Mouse (Mus musculus) heart, postnatal 4 days (tissue): ENCODE data around the gene Olfr777. TPM values are rescaled to one million over a fixed set of nuclear protein-coding genes. Genes with fewer than 3 reads are reported as not detected.
"Not testable (repeated sequence)": the region's sequence is repeated elsewhere in the genome, so short reads cannot be mapped to it uniquely, and the experiment has no call there.

Experiments
- DNase-seq: peaks from one replicate; pipeline ENCODE4 v3.0.0; 2021
- total RNA-seq, 2 experiments: library from RNA; stranded (reverse); gene quantifications; 2 replicates each; pipeline ENCODE4 v1.2.3; 2021

Gene Olfr777
- total RNA-seq: not detected

DNA sequence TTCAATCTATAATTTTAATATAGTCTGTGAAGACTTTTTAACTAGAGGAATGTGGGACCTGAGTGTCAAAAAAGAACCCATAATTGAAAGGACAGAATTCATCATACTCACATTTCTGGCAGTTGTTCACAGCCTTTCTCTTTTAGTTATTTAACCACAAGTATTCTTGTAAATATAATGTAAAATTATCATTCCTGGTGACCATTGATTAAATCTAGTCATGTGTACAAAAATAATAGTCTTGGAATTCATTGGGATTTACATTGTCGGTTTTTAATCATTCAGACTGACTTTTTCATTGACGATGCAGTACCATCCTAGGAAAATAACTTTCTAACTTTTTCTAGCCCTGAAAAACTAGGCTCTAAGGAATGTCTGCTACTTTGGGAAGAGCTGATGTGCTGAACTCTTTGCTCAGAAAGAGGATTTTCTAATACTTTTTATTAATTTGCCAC lies at the start of gene Olfr777:
Olfr777 (minus strand) TSS at position 405 of the 455 bp plus-strand sequence.
- no peak for DNase-seq

DNA sequence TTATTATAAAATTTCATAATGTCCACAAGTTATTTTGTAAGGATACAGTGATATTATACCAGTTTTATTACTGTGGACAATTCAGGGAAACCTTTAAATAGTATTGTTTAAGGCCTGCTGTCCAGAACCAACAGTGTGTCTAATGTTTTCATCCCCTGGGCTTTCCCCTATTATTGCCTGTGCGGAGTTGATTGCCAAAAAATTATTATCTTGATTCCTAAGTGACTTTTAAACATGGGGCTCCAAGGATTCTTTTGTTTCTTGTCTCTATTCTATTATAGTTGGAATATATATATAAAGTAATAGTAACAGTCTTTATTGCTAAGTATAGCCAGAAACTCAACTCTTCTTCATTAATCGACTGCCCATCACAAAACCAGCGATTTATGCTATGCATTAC lies 46.5 kb upstream of the Olfr777 start, which contains the start of gene Olfr780:
Olfr780 (plus strand) TSS at position 301 of the 400 bp plus-strand sequence.
- no peak for DNase-seq

GRCm38 (mm10) chr10:129313521-129313920 lies 42.2 kb upstream of the Olfr777 start:
- not testable (repeated sequence) for DNase-seq

GRCm38 (mm10) chr10:129312973-129313372 lies 41.7 kb upstream of the Olfr777 start:
- DNase-seq: not testable (repeated sequence)

- no peak for DNase-seq
Measured at GRCm38 (mm10) chr10:129258827-129259226, 12.5 kb downstream of the Olfr777 start, which contains the start of gene Olfr776. TSS of gene Olfr776 (plus strand) at chr10:129259127.

GRCm38 (mm10) chr10:129248112-129248511 lies 23.2 kb downstream of the Olfr777 start, which contains the start of gene Olfr775:
TSS of gene Olfr775 (plus strand) at chr10:129248412.
- DNase-seq: no peak

DNA sequence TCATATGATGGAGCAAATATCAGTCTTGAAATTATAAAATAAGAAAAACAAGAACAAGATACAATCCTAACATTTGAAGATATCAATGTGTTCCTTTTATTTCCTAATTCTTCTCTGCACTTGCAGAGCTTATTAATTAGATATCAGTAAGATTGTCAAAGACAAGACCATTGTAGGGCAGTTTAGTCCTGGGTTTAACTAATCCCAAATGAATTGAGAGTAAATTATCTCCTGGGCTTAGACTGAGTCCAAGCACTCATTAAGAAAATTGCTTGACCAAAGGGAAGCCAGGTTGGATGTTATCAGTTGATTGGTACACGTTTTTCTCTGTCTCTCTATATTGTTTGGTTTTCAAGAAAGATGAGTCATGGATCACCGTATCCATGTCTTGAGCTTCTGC lies 35.4 kb downstream of the Olfr777 start, which contains the start of gene Olfr774:
Olfr774 (plus strand) TSS at position 301 of the 400 bp plus-strand sequence.
- no peak for DNase-seq

- no peak for DNase-seq
Measured at GRCm38 (mm10) chr10:129230737-129231136, 40.5 kb downstream of the Olfr777 start.

Other genes with a start within 250 kb of the Olfr777 start
- gene Olfr764-ps1, start 231.6 kb downstream of the Olfr777 start, total RNA-seq: not detected
- gene Olfr765, start 221.5 kb downstream of the Olfr777 start, total RNA-seq: not detected
- not detected for gene Olfr766-ps1, start 202.5 kb downstream of the Olfr777 start, total RNA-seq
- not detected for gene Olfr767, start 188.6 kb downstream of the Olfr777 start, total RNA-seq
- gene Olfr768, start 172.1 kb downstream of the Olfr777 start, total RNA-seq: not detected
- gene Olfr769, start 153.6 kb downstream of the Olfr777 start, total RNA-seq: not detected
- gene Olfr770, start 132.5 kb downstream of the Olfr777 start, total RNA-seq: not detected
- gene Olfr771, start 106.7 kb downstream of the Olfr777 start, total RNA-seq: not detected
- gene Olfr772, start 93.6 kb downstream of the Olfr777 start, total RNA-seq: not detected
- not detected for gene Olfr773, start 84.1 kb downstream of the Olfr777 start, total RNA-seq
- not detected for gene Olfr774, start 35.3 kb downstream of the Olfr777 start, total RNA-seq
- gene Olfr775, start 23.1 kb downstream of the Olfr777 start, total RNA-seq: not detected
- gene Olfr776, start 12.4 kb downstream of the Olfr777 start, total RNA-seq: not detected
- not detected for gene Olfr780, start 46.6 kb upstream of the Olfr777 start, total RNA-seq
- gene Olfr781, start 57.4 kb upstream of the Olfr777 start, total RNA-seq: not detected
- gene Olfr782, start 77.4 kb upstream of the Olfr777 start, total RNA-seq: not detected
- gene Olfr784, start 112.6 kb upstream of the Olfr777 start, total RNA-seq: not detected
- gene Olfr785, start 133.9 kb upstream of the Olfr777 start, total RNA-seq: not detected
- gene Olfr786, start 155.8 kb upstream of the Olfr777 start, total RNA-seq: not detected
- gene Olfr787, start 190.4 kb upstream of the Olfr777 start, total RNA-seq: not detected
- gene Olfr788, start 199.5 kb upstream of the Olfr777 start, total RNA-seq: not detected
- gene Olfr789, start 213.3 kb upstream of the Olfr777 start, total RNA-seq: not detected
- not detected for gene Olfr790, start 227.0 kb upstream of the Olfr777 start, total RNA-seq